Mouse (Mus musculus) neural tube, embryonic 12.5 days (tissue): ENCODE measurements around the gene Ppbp. TPM values are rescaled to one million over a fixed set of nuclear protein-coding genes. Genes with fewer than 3 reads are reported as not detected.
"Not testable (repeated sequence)": the region's sequence is repeated elsewhere in the genome, so short reads cannot be mapped to it uniquely, and the experiment has no call there.

Source experiments
- ATAC-seq: fragments of 200-750 bp; cut with Nextera tagmentation; 2 replicates; pipeline ENCODE4 v1.8.0; 2017; ENCODE audit warnings: low read depth, mild to moderate bottlenecking, moderate TSS enrichment, moderate library complexity; ENCODE audit not compliant: low FRiP score
- H3K27ac ChIP-seq: fragments of 300-500 bp; sonication (generic); 2 replicates; pipeline ENCODE4 v1.5.1; 2016
- H3K27me3 ChIP-seq: fragments of 300-500 bp; sonication (generic); replicated peaks from 2 replicates; pipeline ENCODE4 v1.6.1; 2016; ENCODE audit warnings: mild to moderate bottlenecking
- H3K36me3 ChIP-seq: fragments of 300-500 bp; sonication (generic); 2 replicates; pipeline ENCODE4 v1.6.1; 2016; ENCODE audit warnings: mild to moderate bottlenecking
- H3K4me1 ChIP-seq: fragments of 300-500 bp; sonication (generic); 2 replicates; pipeline ENCODE4 v1.6.1; 2016
- H3K4me2 ChIP-seq: fragments of 300-500 bp; sonication (generic); replicated peaks from 2 replicates; pipeline ENCODE4 v1.6.1; 2016; ENCODE audit warnings: mild to moderate bottlenecking
- H3K4me3 ChIP-seq: fragments of 300-500 bp; sonication (generic); 2 replicates; pipeline ENCODE4 v1.5.1; 2016
- H3K9ac ChIP-seq: fragments of 300-500 bp; sonication (generic); 2 replicates; pipeline ENCODE4 v1.6.1; 2016; ENCODE audit warnings: mild to moderate bottlenecking
- H3K9me3 ChIP-seq: fragments of 300-500 bp; sonication (generic); 2 replicates; pipeline ENCODE4 v1.6.1; 2016; ENCODE audit warnings: mild to moderate bottlenecking
- WGBS: fragments of 180-500 bp; shearing (Covaris S2); methylation state at CpG from one replicate; pipeline ENCODE4 v1.1.7; 2016; 5-methylcytosine and 5-hydroxymethylcytosine counted together
- microRNA-seq: library from miRNA; unstranded; fragments of <30 nt; microRNA quantifications from one replicate; pipeline ENCODE4, GENCODE M21; 2017
- polyA plus RNA-seq: library from polyadenylated mRNA; unstranded; fragments of >200 nt; fragmentation: Nextera tagmentation; extraction: Ambion mirVana; gene quantifications from 2 replicates; pipeline ENCODE4 v1.2.1, GENCODE M21; 2016

Gene Ppbp
- polyA plus RNA-seq, 1 experiment from 2014 or later, result 10.9 TPM

GRCm38 (mm10) chr5:90794195-90794625 lies 25.9 kb downstream of the Ppbp start, which contains the start of gene Cxcl15:
Gene Cxcl15, plus strand, starts transcription at chr5:90794534.
- ATAC-seq, result no peak
- 79% methylated on average over 5 of the region's 5 CpGs for WGBS
- no peaks in the 10 kb centered on the region for H3K36me3 ChIP-seq

GRCm38 (mm10) chr5:90795392-90795791 lies 27.1 kb downstream of the Ppbp start:
- WGBS, result 82% methylated on average over 2 of the region's 2 CpGs
- H3K4me3 ChIP-seq, H3K36me3 ChIP-seq, H3K4me1 ChIP-seq, H3K4me2 ChIP-seq, H3K9ac ChIP-seq, H3K27me3 ChIP-seq, H3K9me3 ChIP-seq, H3K27ac ChIP-seq, ATAC-seq: not testable (repeated sequence)

More at GRCm38 (mm10) chr5:90794195-90794625, 25.9 kb downstream of the Ppbp start, which contains the start of gene Cxcl15:
- H3K9ac ChIP-seq, result no peak within 1 kb of the TSS
- H3K9me3 ChIP-seq, result no peaks in the 10 kb centered on the region
- no peaks in the 10 kb centered on the region for H3K27me3 ChIP-seq
- no peak within 1 kb of the TSS for H3K4me3 ChIP-seq
- H3K4me2 ChIP-seq, result no peak within 1 kb of the TSS
- H3K27ac ChIP-seq, result no peak within 1 kb of the TSS
- no peaks in the 10 kb centered on the region for H3K4me1 ChIP-seq

DNA sequence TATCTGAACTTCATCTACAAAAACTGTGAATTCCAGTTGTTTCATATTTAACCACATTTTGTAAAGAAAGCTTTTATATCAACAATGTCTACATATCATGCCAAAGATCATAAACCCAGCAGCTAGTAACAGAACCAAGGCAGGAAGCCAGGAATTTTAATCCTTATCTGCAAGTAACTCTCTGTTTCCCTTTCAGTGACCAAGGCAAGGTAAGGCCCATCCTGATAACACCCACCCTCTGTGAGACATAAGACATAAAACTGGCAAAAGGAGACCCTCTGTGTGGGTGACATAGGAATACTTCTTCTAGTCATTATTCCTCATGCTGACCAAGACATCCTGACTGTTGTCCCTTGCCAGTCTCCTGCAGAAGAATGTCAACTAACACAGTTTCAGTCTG lies 36.3 kb downstream of the Ppbp start:
- no peak for ATAC-seq
- no peaks in the 10 kb centered on the region for H3K4me1 ChIP-seq

GRCm38 (mm10) chr5:90806050-90806449 lies 37.7 kb downstream of the Ppbp start:
- H3K36me3 ChIP-seq, result no peaks in the 10 kb centered on the region
- no peak overlapping the region for H3K4me2 ChIP-seq

More for the DNA sequence above, 36.3 kb downstream of the Ppbp start:
- Histone ChIP-seq H3K9ac (no peak overlapping the region), H3K4me3 (no peak overlapping the region), H3K27me3 (no peaks in the 10 kb centered on the region), H3K36me3 (no peaks in the 10 kb centered on the region), H3K4me2 (no peak overlapping the region), H3K9me3 (no peaks in the 10 kb centered on the region), H3K27ac (no peak overlapping the region)

GRCm38 (mm10) chr5:90807176-90807950 lies 39.0 kb downstream of the Ppbp start:
- H3K4me1 ChIP-seq, result no peaks in the 10 kb centered on the region
- no peak for ATAC-seq
- no peaks in the 10 kb centered on the region for H3K9me3 ChIP-seq
- no peak overlapping the region for H3K4me2 ChIP-seq
- H3K27ac ChIP-seq, result no peak overlapping the region
- no peaks in the 10 kb centered on the region for H3K27me3 ChIP-seq
- no peak overlapping the region for H3K4me3 ChIP-seq
- H3K36me3 ChIP-seq, result no peaks in the 10 kb centered on the region
- no peak overlapping the region for H3K9ac ChIP-seq
- 89% methylated on average over 3 of the region's 3 CpGs for WGBS

More at GRCm38 (mm10) chr5:90806050-90806449, 37.7 kb downstream of the Ppbp start:
- no peaks in the 10 kb centered on the region for H3K4me1 ChIP-seq
- ATAC-seq, result no peak
- no peaks in the 10 kb centered on the region for H3K9me3 ChIP-seq
- H3K4me3 ChIP-seq, result no peak overlapping the region
- no peak overlapping the region for H3K9ac ChIP-seq
- no peaks in the 10 kb centered on the region for H3K27me3 ChIP-seq
- no peak overlapping the region for H3K27ac ChIP-seq

Small RNAs within 50 kb of the gene (microRNA-seq; reads per million reads assigned to microRNA genes)
- gene Gm24322, result not detected

Other genes starting within 250 kb of the Ppbp start
- not detected in 2 replicates for gene Afm, start 249.6 kb upstream of the Ppbp start, polyA plus RNA-seq
- not detected in 2 replicates for gene 5830473C10Rik, start 207.4 kb upstream of the Ppbp start, polyA plus RNA-seq
- gene Rassf6, start 127.9 kb upstream of the Ppbp start, polyA plus RNA-seq, result 0.27 TPM in 2 replicates
- gene Cxcl5, start 9.2 kb upstream of the Ppbp start, polyA plus RNA-seq, result 0.10 TPM in 1 of 2 replicates, not detected in the other
- 55.1 and 62.3 TPM in 2 replicates for gene Pf4, start 3.9 kb downstream of the Ppbp start, polyA plus RNA-seq
- gene Cxcl3, start 17.6 kb downstream of the Ppbp start, polyA plus RNA-seq, result not detected in 2 replicates
- 0.11 TPM in 1 of 2 replicates, not detected in the other for gene Cxcl15, start 26.0 kb downstream of the Ppbp start, polyA plus RNA-seq
- gene Cxcl1, start 122.7 kb downstream of the Ppbp start, polyA plus RNA-seq, result not detected in 2 replicates
- not detected in 2 replicates for gene Cxcl2, start 135.4 kb downstream of the Ppbp start, polyA plus RNA-seq
- gene Mthfd2l, start 162.6 kb downstream of the Ppbp start, polyA plus RNA-seq, result 99.9 and 100 TPM in 2 replicates